Mouse (Mus musculus) splenic B cell, adult 2 months (primary cell): ENCODE data around the gene Zfp488.

Experiments
- DNase-seq: peaks from one replicate; pipeline ENCODE4 v3.0.0-alpha.2; 2011; ENCODE audit warnings: low read depth, low spot score
- H3K27me3 ChIP-seq: 2 replicates; pipeline ENCODE4 v1.6.1; 2012; ENCODE audit warnings: mild to moderate bottlenecking, low read length, moderate library complexity, mixed read lengths; ENCODE audit not compliant: control insufficient read depth, poor library complexity, insufficient read depth, severe bottlenecking
- H3K36me3 ChIP-seq: 2 replicates; pipeline ENCODE4 v1.6.1; 2012; ENCODE audit warnings: mild to moderate bottlenecking, low read length, moderate library complexity, mixed read lengths; ENCODE audit not compliant: control insufficient read depth, poor library complexity, insufficient read depth, severe bottlenecking

Zfp488 gene

DNA sequence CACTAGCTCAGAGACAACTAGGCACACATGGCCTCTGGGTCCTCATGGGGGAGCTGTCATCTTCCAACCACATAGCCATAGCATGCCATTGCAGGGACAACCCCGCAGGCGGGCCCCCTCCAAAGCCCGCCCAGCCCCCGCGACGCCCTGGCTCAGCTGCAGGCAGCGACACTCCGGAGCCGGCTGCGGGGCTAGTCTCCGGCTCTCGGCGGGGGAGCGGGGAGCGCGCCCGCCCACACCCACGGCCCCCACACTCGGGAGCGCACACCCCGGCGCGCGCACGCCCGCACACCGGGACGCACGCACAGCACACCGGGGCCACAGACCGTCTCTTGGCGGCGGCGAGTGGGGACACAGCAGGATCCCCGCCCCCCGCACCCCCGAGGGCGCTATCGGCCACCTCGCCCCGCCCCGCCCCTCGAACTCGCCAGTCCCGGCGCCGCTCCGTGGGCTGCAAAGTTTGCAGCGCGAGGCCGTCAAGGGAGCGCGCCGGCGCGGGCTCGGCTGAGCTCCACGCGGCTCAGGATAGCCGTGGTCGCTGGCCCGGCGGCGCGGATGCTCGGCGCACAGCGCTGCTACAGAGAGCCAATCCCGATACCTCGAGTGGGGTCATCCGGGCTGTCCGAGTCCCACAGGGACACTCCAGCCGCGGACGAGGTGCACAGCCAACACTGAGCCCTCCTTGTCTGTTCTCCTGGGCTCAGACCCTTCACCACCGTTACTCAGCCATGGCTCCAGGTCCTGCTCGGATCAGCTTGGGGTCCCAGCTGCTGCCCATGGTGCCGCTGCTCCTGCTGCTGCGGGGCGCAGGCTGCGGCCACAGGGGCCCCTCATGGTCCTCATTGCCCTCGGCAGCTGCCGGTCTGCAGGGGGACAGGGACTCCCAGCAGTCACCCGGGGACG lies 55.1 kb downstream of the Zfp488 start, which contains the start of gene Gdf10:
Gene Gdf10 (plus strand): TSS at position 420 of the 903 bp plus-strand sequence.
- H3K27me3 ChIP-seq, result 0 out of 2 replicates have a peak, but pooled peaks cover 2% of the 10 kb centered on the region
- DNase-seq, result no peak

DNA sequence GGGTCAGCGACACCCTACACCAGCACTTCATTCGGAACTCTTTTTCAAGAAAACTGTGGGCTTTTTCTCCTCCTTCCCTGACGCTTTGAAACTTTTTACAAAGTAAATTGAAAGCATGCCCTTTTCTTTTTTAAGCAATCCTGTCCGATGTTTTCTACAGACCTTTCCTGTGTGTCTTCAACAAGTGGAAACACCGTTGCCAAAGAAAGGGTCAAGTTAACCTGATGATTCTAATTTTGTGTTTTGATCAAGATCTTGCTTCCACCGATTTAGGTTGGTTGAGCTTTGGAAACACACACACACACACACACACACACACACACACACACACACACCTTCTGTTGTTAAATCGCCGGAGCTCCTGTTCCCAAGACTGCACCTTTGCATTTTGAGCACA lies 55.8 kb downstream of the Zfp488 start:
- Histone ChIP-seq H3K27me3 (0 out of 2 replicates have a peak, but pooled peaks cover 2% of the 10 kb centered on the region), H3K36me3 (no peaks in the 10 kb centered on the region)
- no peak for DNase-seq

More for the DNA sequence above, 55.1 kb downstream of the Zfp488 start, which contains the start of gene Gdf10:
- H3K36me3 ChIP-seq, result no peaks in the 10 kb centered on the region

DNA sequence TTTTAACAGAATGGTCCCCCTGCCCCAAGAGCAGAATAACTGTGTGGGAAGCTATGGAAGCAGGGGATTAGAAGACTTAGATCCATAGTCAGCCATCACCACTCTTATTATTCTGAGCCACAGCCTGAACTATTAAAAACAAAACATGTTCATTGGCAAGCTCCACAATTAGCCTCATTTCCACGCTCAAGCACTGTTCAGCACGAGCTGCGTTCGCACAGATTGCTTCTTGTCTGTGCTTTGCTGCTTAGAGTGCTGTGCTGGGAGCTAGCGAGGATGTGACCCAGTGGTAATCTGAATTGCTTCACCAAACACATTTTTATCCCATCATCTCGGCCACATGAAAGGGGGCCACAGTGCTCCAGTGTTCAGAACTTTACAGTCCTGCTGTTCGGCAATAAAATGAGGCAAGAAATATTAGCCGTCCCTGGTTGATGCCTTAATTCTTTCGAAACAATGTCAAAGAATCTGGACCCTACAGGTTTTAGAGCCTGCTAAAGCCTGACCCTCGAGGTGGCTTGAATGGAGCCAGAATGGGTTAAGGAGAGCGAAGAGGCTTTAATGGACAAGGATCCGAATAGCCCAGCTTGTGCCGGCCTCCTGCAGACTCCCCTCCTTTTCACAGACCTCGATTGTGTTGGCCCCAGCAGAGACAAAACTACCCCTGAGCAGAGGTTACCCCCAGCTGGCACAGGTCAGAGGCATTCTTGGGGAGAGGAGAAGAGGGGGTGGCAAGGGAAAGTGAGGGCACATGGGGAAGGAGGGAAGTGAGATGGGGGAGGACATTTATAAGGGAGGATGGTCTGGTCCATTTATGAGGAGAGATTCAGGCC lies 57.6 kb downstream of the Zfp488 start:
- no peaks in the 10 kb centered on the region for H3K36me3 ChIP-seq
- DNase-seq, result no peak

More for the DNA sequence above, 57.6 kb downstream of the Zfp488 start:
- H3K27me3 ChIP-seq, result 0 out of 2 replicates have a peak, but pooled peaks cover 2% of the 10 kb centered on the region
